Mouse (Mus musculus): ENCODE data around the gene Cyp26a1.

The Cyp26a1 gene

GRCm38 (mm10) chr19:37697651-37698272 lies at the start of gene Cyp26a1:
Gene Cyp26a1, plus strand, starts transcription at chr19:37697798.
- DNase-seq = no peak

- no peak for DNase-seq
These were observed 49.6 kb upstream of the Cyp26a1 start for GRCm38 (mm10) chr19:37647994-37648393.

GRCm38 (mm10) chr19:37650526-37650925 lies 47.1 kb upstream of the Cyp26a1 start:
- no peak for DNase-seq

- DNase-seq = no peak
These were observed 43.6 kb upstream of the Cyp26a1 start for GRCm38 (mm10) chr19:37654012-37654411.

GRCm38 (mm10) chr19:37656441-37656840 lies 41.2 kb upstream of the Cyp26a1 start:
- DNase-seq = no peak

- DNase-seq = no peak
These were observed 32.3 kb upstream of the Cyp26a1 start for GRCm38 (mm10) chr19:37665256-37665655.

- no peak for DNase-seq
These were observed 29.6 kb upstream of the Cyp26a1 start for GRCm38 (mm10) chr19:37667855-37668594.

- no peak for DNase-seq
These were observed 28.9 kb upstream of the Cyp26a1 start for GRCm38 (mm10) chr19:37668657-37669056.

- DNase-seq = no peak
These were observed 28.1 kb upstream of the Cyp26a1 start for GRCm38 (mm10) chr19:37669486-37669885.

- no peak for DNase-seq
These were observed 24.2 kb upstream of the Cyp26a1 start for GRCm38 (mm10) chr19:37673393-37673792.

- no peak for DNase-seq
These were observed 12.3 kb upstream of the Cyp26a1 start, which contains the start of gene Cyp26c1 for GRCm38 (mm10) chr19:37685281-37685680. Gene Cyp26c1, plus strand, starts transcription at chr19:37685581.

- no peak for DNase-seq
These were observed 11.3 kb upstream of the Cyp26a1 start for GRCm38 (mm10) chr19:37686347-37686746.

- DNase-seq = no peak
These were observed 10.4 kb upstream of the Cyp26a1 start for GRCm38 (mm10) chr19:37686941-37687850.

GRCm38 (mm10) chr19:37689478-37689877 lies 8.1 kb upstream of the Cyp26a1 start:
- DNase-seq = no peak

- no peak for DNase-seq
These were observed 6.9 kb upstream of the Cyp26a1 start for GRCm38 (mm10) chr19:37690716-37691115.

- no peak for DNase-seq
These were observed 4.7 kb upstream of the Cyp26a1 start for GRCm38 (mm10) chr19:37692879-37693278.

- DNase-seq = no peak
These were observed 2.5 kb upstream of the Cyp26a1 start for GRCm38 (mm10) chr19:37695146-37695545.

GRCm38 (mm10) chr19:37695762-37696602 lies 1.6 kb upstream of the Cyp26a1 start:
- no peak for DNase-seq

- DNase-seq = no peak
These were observed 829 bp upstream of the Cyp26a1 start for GRCm38 (mm10) chr19:37696603-37697334.

- no peak for DNase-seq
These were observed 312 bp upstream of the Cyp26a1 start for GRCm38 (mm10) chr19:37697335-37697636.

GRCm38 (mm10) chr19:37698273-37699160 lies 919 bp downstream of the Cyp26a1 start:
- no peak for DNase-seq
